Mouse (Mus musculus) lung, postnatal 0 days (tissue): ENCODE measurements around the gene Phldb2.

Source experiments
- CTCF ChIP-seq: IDR thresholded peaks from 2 replicates; pipeline ENCODE4 v1.5.1; 2016; ENCODE audit warnings: antibody characterized with exemption, mild to moderate bottlenecking
- EP300 ChIP-seq: IDR thresholded peaks from 2 replicates; pipeline ENCODE4 v1.6.1; 2016; ENCODE audit warnings: antibody characterized with exemption, mild to moderate bottlenecking, control low read depth

DNA sequence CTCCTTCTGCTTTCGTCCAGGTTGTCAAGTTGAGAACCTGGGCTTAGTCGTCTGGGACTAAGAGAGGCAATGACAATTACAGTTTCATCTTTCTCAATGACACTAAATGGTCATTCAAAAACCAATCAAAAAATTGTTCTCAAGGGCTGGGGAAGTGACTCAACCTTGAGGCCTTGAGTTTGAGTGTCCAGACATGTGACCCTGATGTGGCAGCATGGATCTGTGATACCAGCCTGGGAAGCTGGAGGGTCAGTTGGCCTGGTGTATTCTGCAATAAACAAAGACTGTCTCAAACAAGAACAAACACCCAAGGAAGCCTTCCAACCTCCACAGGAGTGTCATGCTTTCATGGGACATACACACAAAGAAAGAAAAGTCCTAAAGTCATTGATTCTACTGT, 160.6 kb downstream of the Phldb2 start:
- TF ChIP-seq CTCF (no peak), EP300 (no peak)
